Mouse (Mus musculus) lung, postnatal 0 days (tissue): ENCODE measurements around the gene Rhot2.

ENCODE experiments used
- CTCF ChIP-seq: IDR thresholded peaks from 2 replicates; pipeline ENCODE4 v1.5.1; 2016; ENCODE audit warnings: antibody characterized with exemption, mild to moderate bottlenecking
- EP300 ChIP-seq: IDR thresholded peaks from 2 replicates; pipeline ENCODE4 v1.6.1; 2016; ENCODE audit warnings: antibody characterized with exemption, mild to moderate bottlenecking, control low read depth

GRCm38 (mm10) chr17:25792615-25793014, 52.0 kb downstream of the Rhot2 start, which contains the start of gene Fam173a:
- TF ChIP-seq CTCF (no peak), EP300 (no peak)
